Mouse (Mus musculus): ENCODE results near the gene Akt1s1.

- TF ChIP-seq RCOR1 (conservative IDR thresholded peaks at IDR 0.05; ENCODE audit: low read depth, low read length) (no peak), CTCF (conservative IDR thresholded peaks at IDR 0.05 in 1 of 2, IDR thresholded peaks at IDR 0.05 in 1 of 2; ENCODE audit: low read depth in 2 of 2, low read length in 2 of 2) (no peak), MAZ (IDR thresholded peaks at IDR 0.05; ENCODE audit: low read depth, low read length) (no peak), SIN3A (IDR thresholded peaks at IDR 0.05; ENCODE audit: low read length) (no peak), UBTF (IDR thresholded peaks at IDR 0.05; ENCODE audit: low read depth, low read length) (no peak), POLR2A (IDR thresholded peaks at IDR 0.05; ENCODE audit: low read depth, low read length) (no peak; the same call in 1 of the 2 replicates), ELF1 (IDR thresholded peaks at IDR 0.05; ENCODE audit: low read depth, low read length) (no peak), CHD2 (IDR thresholded peaks at IDR 0.05; ENCODE audit: low read length) (no peak), MXI1 (IDR thresholded peaks at IDR 0.05; ENCODE audit: low read depth, low read length) (no peak), PAX5 (IDR thresholded peaks at IDR 0.05; ENCODE audit: low read length) (no peak)
Observed at GRCm38 (mm10) chr7:44810365-44810764, 38.4 kb upstream of the Akt1s1 start.

Data from CH12.LX (cell line).